Mouse (Mus musculus): ENCODE data around the gene Iglon5.

The Iglon5 gene

DNA sequence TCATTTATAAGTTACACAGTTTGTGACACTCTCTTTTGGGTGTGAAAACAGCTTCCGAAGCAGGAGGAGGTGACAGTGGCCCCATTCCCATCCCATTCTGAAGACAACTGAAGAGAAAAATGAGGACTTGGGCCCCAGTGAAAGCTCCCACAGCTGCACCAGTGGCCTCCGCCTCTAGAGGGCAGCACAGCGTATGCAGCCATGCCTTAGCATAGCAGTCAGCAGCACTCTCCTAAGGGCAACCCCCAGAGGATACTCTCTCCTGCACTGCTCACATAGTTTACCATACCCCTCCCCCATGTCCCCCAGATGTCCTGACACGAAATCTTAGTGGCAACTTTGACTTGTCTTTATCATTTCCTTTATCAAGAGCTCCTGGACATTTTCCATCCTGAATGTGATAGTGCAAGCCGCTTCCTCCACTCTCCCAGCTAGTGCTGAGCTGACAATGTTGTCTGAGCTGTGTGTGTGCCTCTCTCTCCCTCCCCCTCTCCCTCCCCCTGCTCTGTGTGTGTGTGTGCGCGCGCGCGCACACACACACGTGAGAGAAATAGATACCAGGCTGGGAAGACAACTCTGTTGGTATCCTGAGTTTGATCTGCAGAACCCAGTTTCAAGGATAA is 66.8 kb downstream of the Iglon5 start:
- DNase-seq: peak; percentile 89
